Mouse (Mus musculus) liver, adult 2 months (tissue): ENCODE measurements at regions not wholly inside any gene's neighbourhood (a gene's known extent, or its start where the extent isn't known, plus 50 kb on each side); places are given as distances from the start of the nearest gene placed in this dataset.

Experiments used
- DNase-seq: peaks from one replicate; pipeline ENCODE4 v3.0.0-alpha.2; 2011; ENCODE audit warnings: low read depth, low spot score; ENCODE audit errors: extremely low read depth
- H3K27ac ChIP-seq: fragments of 200-500 bp; replicated peaks from 2 replicates; pipeline ENCODE4 v1.5.1; 2012; ENCODE audit warnings: low read depth, mild to moderate bottlenecking, control low read depth, inconsistent platforms, low read length; ENCODE audit not compliant: insufficient read depth
- H3K27me3 ChIP-seq: fragments of 200-500 bp; 2 replicates; pipeline ENCODE4 v1.6.1; 2012; ENCODE audit warnings: mild to moderate bottlenecking, moderate library complexity, low read length, inconsistent platforms; ENCODE audit not compliant: control insufficient read depth, insufficient read depth
- H3K36me3 ChIP-seq: fragments of 200-500 bp; 2 replicates; pipeline ENCODE4 v1.6.1; 2012; ENCODE audit warnings: low read length, inconsistent platforms; ENCODE audit not compliant: control insufficient read depth, insufficient read depth
- H3K4me1 ChIP-seq: fragments of 200-500 bp; 2 replicates; pipeline ENCODE4 v1.6.1; 2011; ENCODE audit warnings: low read length; ENCODE audit not compliant: control insufficient read depth, insufficient read depth
- H3K4me3 ChIP-seq: fragments of 200-500 bp; 2 replicates; pipeline ENCODE4 v1.5.1; 2011; ENCODE audit warnings: low read depth, mild to moderate bottlenecking, control low read depth, low read length, moderate library complexity; ENCODE audit not compliant: insufficient read depth
- H3K79me2 ChIP-seq: fragments of 200-500 bp; 2 replicates; pipeline ENCODE4 v1.6.1; 2012; ENCODE audit warnings: inconsistent platforms, mild to moderate bottlenecking, low read length, moderate library complexity; ENCODE audit not compliant: control insufficient read depth, insufficient read depth
- H3K9ac ChIP-seq: fragments of 200-500 bp; 2 replicates; pipeline ENCODE4 v1.6.1; 2012; ENCODE audit warnings: low read depth, mild to moderate bottlenecking, control low read depth, inconsistent platforms, low read length
- CTCF ChIP-seq: fragments of 200-500 bp; IDR thresholded peaks from 2 replicates; pipeline ENCODE4 v1.5.1; 2011; ENCODE audit warnings: low read depth, low read length, control low read depth
- POLR2A ChIP-seq: fragments of 200-500 bp; IDR thresholded peaks from 2 replicates; pipeline ENCODE4 v1.6.1; 2011; ENCODE audit warnings: low read length, control low read depth; ENCODE audit not compliant: insufficient read depth; ENCODE audit errors: extremely low read depth
- WGBS: fragments of 180-500 bp; shearing (Covaris S2); methylation state at CpG from one replicate; pipeline ENCODE4 v1.1.7; 2018; 5-methylcytosine and 5-hydroxymethylcytosine counted together

GRCm38 (mm10) chr7:113106731-113107130 lies 100.5 kb upstream of the Arntl start:
- Histone ChIP-seq H3K27ac (no peak overlapping the region), H3K4me3 (no peak overlapping the region), H3K9ac (no peak overlapping the region), H3K4me1 (no peaks in the 10 kb centered on the region), H3K36me3 (no peaks in the 10 kb centered on the region), H3K27me3 (no peaks in the 10 kb centered on the region), H3K79me2 (no peaks in the 10 kb centered on the region)
- no peak for DNase-seq
- 95% methylated on average over 7 of the region's 7 CpGs for WGBS
- TF ChIP-seq POLR2A (no peak), CTCF (no peak)

GRCm38 (mm10) chr7:113107965-113108364 lies 99.3 kb upstream of the Arntl start:
- Histone ChIP-seq H3K27me3 (no peaks in the 10 kb centered on the region), H3K79me2 (no peaks in the 10 kb centered on the region), H3K4me3 (no peak overlapping the region), H3K27ac (no peak overlapping the region), H3K9ac (no peak overlapping the region), H3K4me1 (no peaks in the 10 kb centered on the region), H3K36me3 (no peaks in the 10 kb centered on the region)
- no peak for TF ChIP-seq CTCF
- 90% methylated on average over 5 of the region's 5 CpGs for WGBS
- DNase-seq = no peak

GRCm38 (mm10) chr7:113108442-113109000 lies 98.7 kb upstream of the Arntl start:
- H3K4me3 ChIP-seq = no peak overlapping the region
- no peak overlapping the region for H3K9ac ChIP-seq
- no peak for TF ChIP-seq CTCF
- TF ChIP-seq POLR2A = no peak
- no peaks in the 10 kb centered on the region for H3K36me3 ChIP-seq
- no peaks in the 10 kb centered on the region for H3K27me3 ChIP-seq
- H3K4me1 ChIP-seq = no peaks in the 10 kb centered on the region
- no peak overlapping the region for H3K27ac ChIP-seq
- DNase-seq = no peak
- WGBS = 78% methylated on average over 7 of the region's 7 CpGs
- H3K79me2 ChIP-seq = no peaks in the 10 kb centered on the region

GRCm38 (mm10) chr7:113109481-113109880 lies 97.8 kb upstream of the Arntl start:
- Histone ChIP-seq H3K36me3 (no peaks in the 10 kb centered on the region), H3K9ac (no peak overlapping the region), H3K4me3 (no peak overlapping the region), H3K79me2 (no peaks in the 10 kb centered on the region), H3K27ac (no peak overlapping the region), H3K4me1 (no peaks in the 10 kb centered on the region), H3K27me3 (no peaks in the 10 kb centered on the region)
- no peak for DNase-seq
- TF ChIP-seq POLR2A = no peak
- TF ChIP-seq CTCF = no peak

GRCm38 (mm10) chr7:113110867-113111508 lies 96.3 kb upstream of the Arntl start:
- Histone ChIP-seq H3K27ac (no peak overlapping the region), H3K36me3 (no peaks in the 10 kb centered on the region), H3K4me3 (no peak overlapping the region), H3K9ac (no peak overlapping the region), H3K79me2 (no peaks in the 10 kb centered on the region), H3K27me3 (no peaks in the 10 kb centered on the region), H3K4me1 (no peaks in the 10 kb centered on the region)
- 79% methylated on average over 7 of the region's 7 CpGs for WGBS
- TF ChIP-seq POLR2A (no peak), CTCF (no peak)
- DNase-seq = no peak

- no peak overlapping the region for H3K27ac ChIP-seq
- no peak overlapping the region for H3K9ac ChIP-seq
- H3K36me3 ChIP-seq = no peaks in the 10 kb centered on the region
- DNase-seq = no peak
- H3K4me1 ChIP-seq = no peaks in the 10 kb centered on the region
- no peaks in the 10 kb centered on the region for H3K27me3 ChIP-seq
- no peak overlapping the region for H3K4me3 ChIP-seq
- TF ChIP-seq POLR2A = no peak
- no peak for TF ChIP-seq CTCF
- 75% methylated on average over 10 of the region's 10 CpGs for WGBS
- no peaks in the 10 kb centered on the region for H3K79me2 ChIP-seq
Observed at GRCm38 (mm10) chr7:113113266-113113893, 93.9 kb upstream of the Arntl start.
